In the genomic region with DNA sequence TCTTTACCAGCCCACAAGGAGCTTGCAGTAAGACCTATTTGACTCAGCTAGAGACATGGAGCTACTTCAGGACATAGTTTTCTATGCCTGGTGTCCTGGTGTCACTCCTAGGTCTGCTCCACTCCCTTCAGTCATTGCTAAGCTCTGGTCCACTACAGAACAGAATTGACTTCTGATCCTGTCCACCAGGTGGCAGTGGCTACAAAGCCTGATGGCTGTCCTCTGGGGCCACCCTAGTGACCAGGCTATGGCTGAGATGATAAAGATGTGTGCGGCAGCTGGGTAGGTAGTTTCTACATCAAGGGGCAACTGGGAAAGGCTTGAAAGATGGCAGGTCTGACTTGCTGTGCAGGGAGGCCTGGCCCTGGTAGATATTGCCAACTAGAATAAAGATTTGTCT, we compare ENCODE assay signal across 8 mouse cellular contexts. TPM values are rescaled to one million over a fixed set of nuclear protein-coding genes. Genes with fewer than 3 reads are reported as not detected.
DNase-seq lines count a peak whose midpoint lies in the region; ATAC-seq and TF ChIP-seq lines count a peak whose summit lies in the region.

No protein-coding gene starts in this region.

- no peak overlapping the region for H3K9ac ChIP-seq in limb, embryonic 11.5 days (ENCODE audit: low read length)
- H3K9ac ChIP-seq in midbrain, embryonic 14.5 days (replicated peaks; ENCODE audit: low read length), result no peak overlapping the region

- H3K4me3 ChIP-seq in thymus, adult 2 months (ENCODE audit: control insufficient read depth, insufficient read depth, low read length), result no peak overlapping the region
- no peak overlapping the region for H3K4me3 ChIP-seq in limb, embryonic 11.5 days (ENCODE audit: low read depth, low read length)
- H3K4me3 ChIP-seq in midbrain, embryonic 14.5 days (replicated peaks; ENCODE audit: low read depth, low read length), result no peak overlapping the region

- no peaks in the 10 kb centered on the region for H3K27me3 ChIP-seq in thymus, adult 2 months (ENCODE audit: control insufficient read depth, insufficient read depth, low read length)
- H3K27me3 ChIP-seq in limb, embryonic 11.5 days (ENCODE audit: control insufficient read depth, insufficient read depth, low read length), result no peaks in the 10 kb centered on the region
- no peaks in the 10 kb centered on the region for H3K27me3 ChIP-seq in midbrain, embryonic 14.5 days (ENCODE audit: control insufficient read depth, insufficient read depth, low read length)

- no peak overlapping the region for H3K27ac ChIP-seq in thymus, adult 2 months (ENCODE audit: control insufficient read depth, insufficient read depth, low read length)
- no peak overlapping the region for H3K27ac ChIP-seq in limb, embryonic 11.5 days (replicated peaks; ENCODE audit: low read depth, low read length)
- H3K27ac ChIP-seq in midbrain, embryonic 14.5 days (replicated peaks; ENCODE audit: low read depth, low read length), result no peak overlapping the region

- H3K36me3 ChIP-seq in thymus, adult 2 months (ENCODE audit: control insufficient read depth, insufficient read depth, low read length), result no peaks in the 10 kb centered on the region
- no peaks in the 10 kb centered on the region; the same call in 1 of the 2 replicates for H3K36me3 ChIP-seq in limb, embryonic 11.5 days (ENCODE audit: control insufficient read depth, insufficient read depth, low read length)
- H3K36me3 ChIP-seq in midbrain, embryonic 14.5 days (ENCODE audit: control insufficient read depth, insufficient read depth, low read length), result peaks cover 25% of the 10 kb centered on the region

- no peaks in the 10 kb centered on the region for H3K9me3 ChIP-seq in limb, embryonic 11.5 days (ENCODE audit: control insufficient read depth, low read length)
- H3K9me3 ChIP-seq in midbrain, embryonic 14.5 days (ENCODE audit: control insufficient read depth, low read length), result no peaks in the 10 kb centered on the region

- TF ChIP-seq POLR2A in thymus, adult 2 months (IDR thresholded peaks at IDR 0.05; ENCODE audit: control insufficient read depth, extremely low read depth, insufficient read depth, low read length, poor library complexity), result no peak

- peak; percentile 33 for DNase-seq in thymus, adult 2 months
- DNase-seq in thymus, postnatal 0 days (ENCODE audit: low spot score), result no peak
- peak; percentile 83 to 87 for DNase-seq in cerebellum, adult 18-20 months
- peak; percentile 38 to 47 for DNase-seq in frontal cortex, postnatal 25 days (ENCODE audit: low spot score in 2 of 2)
- DNase-seq in induced T-regulatory cell, adult 2 months (ENCODE audit: low read depth), result peak; percentile 60
- peak; percentile 78 for DNase-seq in limb, embryonic 11.5 days (ENCODE audit: low spot score)
- peak; percentile 80 for DNase-seq in midbrain, embryonic 14.5 days
- DNase-seq in spleen, postnatal 4 days (ENCODE audit: low spot score in 2 of 2), result peak; percentile 60 to 81

- 72% methylated on average over 1 of the region's 1 CpGs for WGBS in thymus, adult 2 months
- 50% methylated on average over 1 of the region's 1 CpGs for WGBS in limb, embryonic 11.5 days
- 36% methylated on average over 1 of the region's 1 CpGs for WGBS in midbrain, embryonic 14.5 days

- ATAC-seq in limb, embryonic 11.5 days (ENCODE audit: insufficient number of reproducible peaks, low FRiP score, low TSS enrichment, low read depth), result peak; percentile 46; the same call in 1 of the 2 replicates
- peak; percentile 41; the same call in 1 of the 2 replicates for ATAC-seq in midbrain, embryonic 14.5 days (ENCODE audit: low FRiP score, low TSS enrichment)

- H3K4me1 ChIP-seq in thymus, adult 2 months (replicated peaks; ENCODE audit: control insufficient read depth, insufficient read depth, low read length), result no peaks in the 10 kb centered on the region
- no peaks in the 10 kb centered on the region for H3K4me1 ChIP-seq in limb, embryonic 11.5 days (ENCODE audit: control insufficient read depth, insufficient read depth, low read length)
- no peaks in the 10 kb centered on the region for H3K4me1 ChIP-seq in midbrain, embryonic 14.5 days (ENCODE audit: control insufficient read depth, insufficient read depth, low read length)

- 0 out of 2 replicates have a peak, but pooled peaks have one; percentile 30 for TF ChIP-seq CTCF in thymus, adult 2 months (IDR thresholded peaks at IDR 0.05; ENCODE audit: borderline replicate concordance, control insufficient read depth, extremely low read depth, insufficient read depth, low read length, poor library complexity)

- no peak overlapping the region for H3K4me2 ChIP-seq in limb, embryonic 11.5 days (ENCODE audit: low read depth, severe bottlenecking)
- no peak overlapping the region for H3K4me2 ChIP-seq in midbrain, embryonic 14.5 days (ENCODE audit: low read length)

RNA-seq across cellular contexts. Expression of gene Slc45a1, which starts 26.5 kb away (rescaled TPM):
- polyA plus RNA-seq in thymus, adult 2 months (2012; rRNA removed), result 0.03 TPM in 1 of 2 replicates, not detected in the other
- polyA plus RNA-seq in thymus, postnatal 0 days (2015; fragmentation: Nextera tagmentation; extraction: Ambion mirVana), result not detected in 2 replicates
- polyA plus RNA-seq in limb, embryonic 11.5 days (2014; fragmentation: Nextera tagmentation; extraction: Ambion mirVana), result 0.73 and 1.0 TPM in 2 replicates
- 28.0 and 29.3 TPM in 2 replicates for polyA plus RNA-seq in midbrain, embryonic 14.5 days (2014; fragmentation: Nextera tagmentation; extraction: Ambion mirVana)

Comparison
In these comparisons a context has a peak if more than half of its experiments do, and no peak if none do; other contexts are left out.
1. RNA of gene Slc45a1, which starts 26.5 kb away (polyA plus RNA-seq): 28.0 to 29.3 TPM in midbrain, embryonic 14.5 days; 0.73 to 1.0 TPM in limb, embryonic 11.5 days, 0.03 TPM in thymus, adult 2 months and not detected in thymus, postnatal 0 days; every median in the first group is over 10 times any median in the second.